Mouse (Mus musculus) kidney, adult 8-10 months (tissue): ENCODE results near the gene Tbc1d12.
A peak's percentile ranks its signal among the peaks of the same experiment; 100 is the strongest.

ENCODE experiments used
- DNase-seq, 2 experiments: peaks; one replicate each; pipeline ENCODE4 v3.0.0; 2022

Tbc1d12 gene

GRCm38 (mm10) chr19:38915677-38916076, 79.3 kb downstream of the Tbc1d12 start:
- peak; percentile 7 to 32 for DNase-seq

- no peak for DNase-seq
Observed at GRCm38 (mm10) chr19:38928481-38929158, 92.2 kb downstream of the Tbc1d12 start.

- DNase-seq, result no peak
Observed at GRCm38 (mm10) chr19:38929471-38930251, 93.3 kb downstream of the Tbc1d12 start.

- no peak for DNase-seq
Observed at GRCm38 (mm10) chr19:38930252-38930787, 93.9 kb downstream of the Tbc1d12 start.

- peak; percentile 67 to 77 for DNase-seq
Observed at GRCm38 (mm10) chr19:38930788-38931565, 94.6 kb downstream of the Tbc1d12 start, which contains the start of gene Hells. Hells (plus strand) TSS chr19:38930915.

GRCm38 (mm10) chr19:38931566-38931890, 95.1 kb downstream of the Tbc1d12 start:
- DNase-seq, result no peak

GRCm38 (mm10) chr19:38944590-38945307, 108.4 kb downstream of the Tbc1d12 start:
- no peak for DNase-seq
